Mouse (Mus musculus): Measurements from ENCODE around the gene Cmtr1.

DNA sequence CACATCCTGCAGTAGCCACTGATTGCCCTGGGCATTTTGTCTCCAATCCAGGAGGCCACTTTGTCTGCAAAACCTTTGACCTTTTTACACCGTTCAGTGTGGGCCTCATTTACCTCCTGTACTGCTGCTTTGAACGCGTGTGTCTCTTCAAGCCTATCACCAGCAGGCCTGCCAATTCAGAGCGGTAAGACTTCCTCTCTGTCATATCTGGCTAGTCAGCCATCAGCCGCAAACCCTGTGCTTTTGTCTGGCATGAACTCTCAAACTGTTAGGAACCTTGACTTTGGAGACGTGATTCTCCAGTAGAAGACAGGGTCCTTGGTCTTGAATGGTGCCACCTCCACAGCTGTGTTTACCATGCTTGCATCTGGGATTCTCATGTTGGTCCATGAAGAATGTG, 29.9 kb downstream of the Cmtr1 start:
- TF ChIP-seq CTCF (IDR thresholded peaks at IDR 0.05; ENCODE audit: low read depth) (no peak), EP300 (optimal IDR thresholded peaks at IDR 0.05) (no peak)

Measured in stomach, postnatal 0 days (tissue).